Mouse (Mus musculus): ENCODE results near the gene Ctcf. TPM values are rescaled to one million over a fixed set of nuclear protein-coding genes. Genes with fewer than 3 reads are reported as not detected.

Gene Ctcf
- total and polyA plus RNA-seq, 3 experiments, result 9.3 to 41.9 (median 41.4) TPM

- H3K79me2 ChIP-seq (replicated peaks; ENCODE audit: control insufficient read depth, insufficient read depth, low read length), result no peaks in the 10 kb centered on the region
- TF ChIP-seq EP300 (IDR thresholded peaks at IDR 0.05; ENCODE audit: insufficient read depth, low read depth, low read length) (0 out of 2 replicates have a peak, but pooled peaks have one; percentile 18), CTCF (IDR thresholded peaks at IDR 0.05) (no peak)
- no peak for DNase-seq
- WGBS, result under 1% methylated on average over 21 of the region's 21 CpGs
- intact Hi-C loops (cut with DNase I), result loop anchor here (2.0 to 5.0 kb wide), 3 partner anchors 63 to 312 kb away; partner anchors contain the start of genes Agrp, Ctcf, Ddx28 and Pskh1
- H3K4me1 ChIP-seq (ENCODE audit: control insufficient read depth, insufficient read depth, low read length), result peaks cover 3% of the 10 kb centered on the region
- no peaks in the 10 kb centered on the region for H3K27me3 ChIP-seq (ENCODE audit: control insufficient read depth, insufficient read depth, low read length)
- H3K4me3 ChIP-seq, result peak overlapping the region; percentile 85
- H3K9ac ChIP-seq (ENCODE audit: low read depth, low read length), result peak overlapping the region; percentile 86
- H3K27ac ChIP-seq, result peak overlapping the region; percentile 92
- H3K36me3 ChIP-seq (ENCODE audit: control insufficient read depth, insufficient read depth, low read length), result no peaks in the 10 kb centered on the region
Observed at GRCm38 (mm10) chr8:105700566-105700965, 64.2 kb downstream of the Ctcf start.

DNA sequence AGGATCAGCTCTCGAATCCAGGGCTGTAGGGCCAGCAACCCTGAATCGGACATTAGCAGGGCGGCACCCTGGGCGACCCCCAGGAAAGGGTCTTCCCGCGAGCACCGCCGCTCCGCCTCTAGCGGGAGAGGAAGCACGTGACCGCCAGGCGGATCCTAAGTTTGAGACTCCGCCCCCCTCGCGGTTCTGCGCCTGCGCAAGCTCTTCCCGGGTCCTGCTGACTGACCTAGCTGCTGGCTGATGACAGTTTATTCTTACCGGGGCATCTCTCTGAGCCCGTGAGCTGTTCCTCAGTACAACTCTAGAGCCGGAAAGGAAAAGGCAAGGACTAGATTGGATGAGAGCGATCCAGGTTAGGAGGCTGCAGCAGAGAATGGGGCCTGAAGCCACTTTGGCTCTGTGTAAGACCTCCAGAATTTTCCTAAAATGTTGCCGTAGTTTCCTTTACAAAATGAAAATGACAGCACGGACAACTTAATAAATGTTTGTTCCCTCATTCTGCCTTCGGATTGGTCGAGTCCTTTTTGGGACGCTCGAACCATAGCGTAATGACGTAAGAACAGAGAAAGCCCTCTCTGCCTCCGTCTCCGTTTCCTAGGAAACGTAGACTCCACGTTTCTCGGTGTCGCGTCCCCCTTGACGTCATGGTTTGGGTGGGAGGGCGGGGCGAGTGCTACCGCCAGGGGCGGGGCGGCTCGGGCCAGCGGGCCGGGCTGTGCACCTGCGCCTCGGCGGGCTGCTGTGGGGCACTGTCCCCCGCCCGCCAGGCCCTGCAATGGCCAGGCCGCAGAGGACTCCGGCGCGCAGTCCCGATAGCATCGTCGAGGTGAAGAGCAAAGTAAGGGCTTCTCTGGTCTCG lies 64.8 kb downstream of the Ctcf start, which contains the start of the genes Acd and Pard6a:
Acd (minus strand) TSS at position 137 of the 859 bp plus-strand sequence.
Pard6a (plus strand) TSS at position 183 of the 859 bp plus-strand sequence.
- H3K4me1 ChIP-seq (ENCODE audit: control insufficient read depth, insufficient read depth, low read length), result peaks cover 3% of the 10 kb centered on the region
- under 1% methylated on average over 60 of the region's 60 CpGs for WGBS
- peak within 1 kb of the TSS; percentile 86 for H3K9ac ChIP-seq (ENCODE audit: low read depth, low read length)
- no peaks in the 10 kb centered on the region for H3K79me2 ChIP-seq (replicated peaks; ENCODE audit: control insufficient read depth, insufficient read depth, low read length)
- no peaks in the 10 kb centered on the region for H3K27me3 ChIP-seq (ENCODE audit: control insufficient read depth, insufficient read depth, low read length)
- peak within 1 kb of the TSS; percentile 92 for H3K27ac ChIP-seq
- peak; percentile 90 for TF ChIP-seq POLR2A (IDR thresholded peaks at IDR 0.05; ENCODE audit: insufficient read depth, low read depth, low read length)
- peak; percentile 25; the same call in 1 of the 2 replicates for TF ChIP-seq CTCF (IDR thresholded peaks at IDR 0.05)
- 0 out of 2 replicates have a peak, but pooled peaks have one; percentile 2 for TF ChIP-seq EP300 (IDR thresholded peaks at IDR 0.05; ENCODE audit: insufficient read depth, low read depth, low read length)
- peak within 1 kb of the TSS; percentile 85 for H3K4me3 ChIP-seq
- peak; percentile 95 to 97 for DNase-seq
- H3K36me3 ChIP-seq (ENCODE audit: control insufficient read depth, insufficient read depth, low read length), result no peaks in the 10 kb centered on the region
- intact Hi-C loops (cut with DNase I), result loop anchor here (2.0 to 5.0 kb wide), 3 partner anchors 64 to 311 kb away; partner anchors contain the start of genes Agrp, Ctcf, Ddx28 and Pskh1

DNA sequence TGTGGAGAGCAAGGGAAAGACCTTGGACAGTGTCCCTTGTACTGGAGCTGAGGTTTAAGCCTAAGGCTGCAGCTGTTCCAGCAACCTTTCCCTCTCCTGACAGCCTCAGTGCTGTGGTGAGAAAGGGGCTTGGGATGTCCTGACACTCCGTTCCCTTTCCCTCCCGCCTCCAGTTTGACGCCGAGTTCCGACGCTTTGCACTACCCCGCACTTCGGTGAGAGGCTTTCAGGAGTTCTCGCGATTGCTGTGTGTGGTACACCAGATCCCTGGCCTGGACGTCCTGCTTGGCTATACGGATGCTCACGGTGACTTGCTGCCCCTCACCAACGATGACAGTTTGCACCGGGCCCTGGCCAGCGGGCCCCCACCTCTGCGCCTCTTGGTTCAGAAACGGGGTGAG lies 65.6 kb downstream of the Ctcf start:
- no peak for DNase-seq
- peaks cover 3% of the 10 kb centered on the region for H3K4me1 ChIP-seq (ENCODE audit: control insufficient read depth, insufficient read depth, low read length)
- no peak for TF ChIP-seq CTCF (IDR thresholded peaks at IDR 0.05)
- no peak for TF ChIP-seq EP300 (IDR thresholded peaks at IDR 0.05; ENCODE audit: insufficient read depth, low read depth, low read length)
- TF ChIP-seq POLR2A (IDR thresholded peaks at IDR 0.05; ENCODE audit: insufficient read depth, low read depth, low read length), result no peak
- intact Hi-C loops (cut with DNase I), result loop anchor here (5.0 kb wide), 2 partner anchors 65 to 310 kb away; partner anchors contain the start of genes Agrp, Ctcf and Ddx28
- no peaks in the 10 kb centered on the region for H3K27me3 ChIP-seq (ENCODE audit: control insufficient read depth, insufficient read depth, low read length)
- H3K79me2 ChIP-seq (replicated peaks; ENCODE audit: control insufficient read depth, insufficient read depth, low read length), result no peaks in the 10 kb centered on the region
- peak overlapping the region; percentile 85 for H3K4me3 ChIP-seq
- no peaks in the 10 kb centered on the region for H3K36me3 ChIP-seq (ENCODE audit: control insufficient read depth, insufficient read depth, low read length)
- H3K9ac ChIP-seq (ENCODE audit: low read depth, low read length), result no peak overlapping the region; the same call in 1 of the 2 replicates
- 62% methylated on average over 18 of the region's 18 CpGs for WGBS
- peak overlapping the region; percentile 92 for H3K27ac ChIP-seq

DNA sequence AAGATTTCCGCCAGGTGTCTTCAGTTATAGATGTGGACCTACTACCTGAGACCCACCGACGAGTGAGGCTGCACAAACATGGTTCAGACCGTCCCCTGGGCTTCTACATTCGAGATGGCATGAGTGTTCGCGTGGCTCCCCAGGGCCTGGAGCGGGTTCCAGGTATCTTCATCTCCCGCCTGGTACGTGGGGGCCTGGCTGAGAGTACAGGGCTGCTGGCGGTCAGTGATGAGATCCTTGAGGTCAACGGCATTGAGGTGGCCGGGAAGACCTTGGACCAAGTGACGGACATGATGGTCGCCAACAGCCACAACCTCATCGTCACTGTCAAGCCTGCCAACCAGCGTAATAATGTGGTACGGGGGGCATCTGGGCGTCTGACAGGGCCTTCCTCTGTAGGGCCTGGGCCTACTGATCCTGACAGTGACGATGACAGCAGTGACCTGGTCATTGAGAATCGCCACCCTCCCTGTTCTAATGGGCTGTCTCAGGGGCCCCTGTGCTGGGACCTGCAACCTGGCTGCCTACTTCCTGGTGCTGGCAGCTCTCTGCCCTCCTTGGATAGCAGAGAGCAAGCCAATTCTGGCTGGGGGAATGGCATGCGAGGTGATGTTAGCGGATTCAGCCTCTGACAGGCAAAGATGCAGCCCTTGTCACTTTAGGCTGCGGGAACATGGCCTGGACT lies 66.5 kb downstream of the Ctcf start:
- H3K9ac ChIP-seq (ENCODE audit: low read depth, low read length), result no peak overlapping the region
- H3K4me1 ChIP-seq (ENCODE audit: control insufficient read depth, insufficient read depth, low read length), result peaks cover 4% of the 10 kb centered on the region
- H3K27ac ChIP-seq, result no peak overlapping the region
- H3K79me2 ChIP-seq (replicated peaks; ENCODE audit: control insufficient read depth, insufficient read depth, low read length), result no peaks in the 10 kb centered on the region
- no peak overlapping the region for H3K4me3 ChIP-seq
- intact Hi-C loops (cut with DNase I), result loop anchor here (5.0 kb wide), 2 partner anchors 66 to 309 kb away; partner anchors contain the start of genes Agrp, Ctcf and Ddx28
- H3K36me3 ChIP-seq (ENCODE audit: control insufficient read depth, insufficient read depth, low read length), result no peaks in the 10 kb centered on the region
- no peak for DNase-seq
- WGBS, result 92% methylated on average over 24 of the region's 24 CpGs
- no peaks in the 10 kb centered on the region for H3K27me3 ChIP-seq (ENCODE audit: control insufficient read depth, insufficient read depth, low read length)
- TF ChIP-seq EP300 (IDR thresholded peaks at IDR 0.05; ENCODE audit: insufficient read depth, low read depth, low read length) (no peak), CTCF (IDR thresholded peaks at IDR 0.05) (no peak), POLR2A (IDR thresholded peaks at IDR 0.05; ENCODE audit: insufficient read depth, low read depth, low read length) (no peak)

GRCm38 (mm10) chr8:105704146-105704812 lies 67.9 kb downstream of the Ctcf start:
- TF ChIP-seq CTCF (IDR thresholded peaks at IDR 0.05) (no peak), EP300 (IDR thresholded peaks at IDR 0.05; ENCODE audit: insufficient read depth, low read depth, low read length) (no peak), POLR2A (IDR thresholded peaks at IDR 0.05; ENCODE audit: insufficient read depth, low read depth, low read length) (no peak)
- H3K79me2 ChIP-seq (replicated peaks; ENCODE audit: control insufficient read depth, insufficient read depth, low read length), result no peaks in the 10 kb centered on the region
- H3K4me1 ChIP-seq (ENCODE audit: control insufficient read depth, insufficient read depth, low read length), result peaks cover 4% of the 10 kb centered on the region
- no peaks in the 10 kb centered on the region for H3K36me3 ChIP-seq (ENCODE audit: control insufficient read depth, insufficient read depth, low read length)
- no peaks in the 10 kb centered on the region for H3K27me3 ChIP-seq (ENCODE audit: control insufficient read depth, insufficient read depth, low read length)
- intact Hi-C loops (cut with DNase I), result loop anchor here (5.0 kb wide), 2 partner anchors 67 to 308 kb away; partner anchors contain the start of genes Agrp, Ctcf and Ddx28
- H3K27ac ChIP-seq, result no peak overlapping the region
- WGBS, result 93% methylated on average over 34 of the region's 34 CpGs
- H3K9ac ChIP-seq (ENCODE audit: low read depth, low read length), result no peak overlapping the region
- DNase-seq, result no peak
- no peak overlapping the region for H3K4me3 ChIP-seq

Measured in heart, adult 2 months (tissue).